Mouse (Mus musculus) cortical plate, adult 2 months (tissue): ENCODE results near the gene Mplkip. TPM values are rescaled to one million over a fixed set of nuclear protein-coding genes. Genes with fewer than 3 reads are reported as not detected.

Source experiments
- H3K27ac ChIP-seq: fragments of 200-500 bp; 2 replicates; pipeline ENCODE4 v1.5.1; 2012; ENCODE audit warnings: low read length, control low read depth, inconsistent platforms; ENCODE audit not compliant: insufficient read depth
- H3K4me1 ChIP-seq: fragments of 200-500 bp; 2 replicates; pipeline ENCODE4 v1.6.1; 2011; ENCODE audit warnings: low read length; ENCODE audit not compliant: control insufficient read depth, insufficient read depth
- H3K4me3 ChIP-seq: fragments of 200-500 bp; 2 replicates; pipeline ENCODE4 v1.5.1; 2011; ENCODE audit warnings: mild to moderate bottlenecking, low read length, control low read depth; ENCODE audit not compliant: insufficient read depth
- CTCF ChIP-seq: fragments of 200-500 bp; IDR thresholded peaks from 2 replicates; pipeline ENCODE4 v1.5.1; 2011; ENCODE audit warnings: mild to moderate bottlenecking, control low read depth, low read length; ENCODE audit not compliant: insufficient read depth; ENCODE audit errors: extremely low read depth
- POLR2A ChIP-seq: fragments of 200-500 bp; IDR thresholded peaks from 2 replicates; pipeline ENCODE4 v1.6.1; 2011; ENCODE audit warnings: mild to moderate bottlenecking, low read length, control low read depth; ENCODE audit not compliant: insufficient read depth; ENCODE audit errors: extremely low read depth
- polyA plus RNA-seq: library from polyadenylated mRNA; depleted of rRNA; stranded (reverse); fragments of >200 nt; gene quantifications from 2 replicates; pipeline ENCODE4 v1.2.3, GENCODE M21; 2012; rRNA removed

Gene Mplkip
- polyA plus RNA-seq, 1 experiment: 6.7 TPM

DNA sequence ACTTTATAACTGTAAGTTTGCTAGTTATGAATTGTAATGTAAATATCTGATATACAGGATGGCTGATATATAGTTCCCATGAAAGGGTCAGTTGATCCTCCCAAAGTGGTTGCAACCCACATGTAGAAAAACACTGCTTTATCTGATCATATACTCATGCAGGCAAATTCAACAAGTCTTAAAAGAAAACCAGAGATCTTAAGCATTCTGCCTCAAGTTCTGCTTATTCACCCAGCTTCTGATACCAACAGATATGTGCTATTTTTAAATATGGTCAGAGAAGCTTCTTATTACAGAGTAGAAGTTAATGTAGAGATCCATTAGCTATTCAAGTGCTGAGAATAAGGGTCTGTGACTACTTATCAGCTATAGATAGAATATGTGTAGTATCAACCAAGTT is 6.3 kb downstream of the Mplkip start:
- no peak overlapping the region for H3K4me3 ChIP-seq
- no peak overlapping the region for H3K27ac ChIP-seq
- TF ChIP-seq POLR2A: no peak
- TF ChIP-seq CTCF: no peak
- no peaks in the 10 kb centered on the region for H3K4me1 ChIP-seq

- Histone ChIP-seq H3K27ac (no peak overlapping the region), H3K4me3 (no peak overlapping the region), H3K4me1 (no peaks in the 10 kb centered on the region)
- TF ChIP-seq POLR2A (no peak), CTCF (no peak)
Observed at GRCm38 (mm10) chr13:17702311-17702710, 7.3 kb downstream of the Mplkip start.

GRCm38 (mm10) chr13:17705188-17705826 is 10.3 kb downstream of the Mplkip start:
- Histone ChIP-seq H3K4me1 (no peaks in the 10 kb centered on the region; the same call in 1 of the 2 replicates), H3K27ac (no peak overlapping the region), H3K4me3 (no peak overlapping the region)
- no peak for TF ChIP-seq CTCF
- TF ChIP-seq POLR2A: no peak

GRCm38 (mm10) chr13:17708784-17709311 is 13.9 kb downstream of the Mplkip start:
- TF ChIP-seq POLR2A (no peak), CTCF (no peak)
- H3K27ac ChIP-seq: no peak overlapping the region

DNA sequence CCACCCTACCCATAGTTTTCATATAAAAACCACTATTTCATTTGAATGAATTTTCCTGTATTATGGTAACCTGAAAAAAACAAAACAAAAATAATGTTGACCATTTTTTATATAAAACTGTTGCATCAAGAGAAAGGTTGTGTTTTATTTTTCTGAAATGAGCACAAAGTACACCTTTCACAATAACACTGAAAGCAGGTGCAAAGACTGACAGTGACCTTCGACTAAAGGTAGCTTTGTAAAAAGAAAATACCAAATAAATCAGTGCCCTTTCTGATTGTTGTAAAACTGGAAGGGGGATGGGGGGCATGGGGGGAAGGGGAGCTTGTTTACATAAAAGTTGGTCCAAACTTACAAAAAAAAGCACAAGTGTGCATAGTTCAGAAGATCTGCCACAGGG is 22.4 kb downstream of the Mplkip start:
- no peak overlapping the region for H3K4me3 ChIP-seq
- no peaks in the 10 kb centered on the region for H3K4me1 ChIP-seq
- TF ChIP-seq CTCF (no peak), POLR2A (no peak)
- H3K27ac ChIP-seq: no peak overlapping the region

More at GRCm38 (mm10) chr13:17708784-17709311, 13.9 kb downstream of the Mplkip start:
- H3K4me3 ChIP-seq: no peak overlapping the region
- no peaks in the 10 kb centered on the region; the same call in 1 of the 2 replicates for H3K4me1 ChIP-seq

DNA sequence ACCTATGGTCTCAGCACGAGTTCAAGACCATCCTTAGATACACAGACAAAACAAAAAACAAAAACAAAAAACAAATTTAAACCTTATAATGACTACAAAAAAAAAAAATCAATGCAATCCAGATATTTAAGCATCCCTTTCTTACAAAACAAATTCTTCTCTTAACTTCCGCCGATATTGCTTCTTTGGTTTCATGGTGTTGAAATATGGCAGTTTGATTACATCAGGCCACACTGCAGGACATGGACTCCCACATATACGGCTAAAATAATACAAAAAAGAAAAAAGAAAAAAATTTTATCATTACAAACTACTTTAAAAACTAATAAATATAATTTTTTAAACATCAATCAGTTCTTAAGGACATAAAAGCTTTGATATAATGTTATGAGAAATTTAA is 32.9 kb downstream of the Mplkip start:
- Histone ChIP-seq H3K27ac (no peak overlapping the region), H3K4me1 (no peaks in the 10 kb centered on the region), H3K4me3 (no peak overlapping the region)
- no peak for TF ChIP-seq CTCF
- no peak for TF ChIP-seq POLR2A

DNA sequence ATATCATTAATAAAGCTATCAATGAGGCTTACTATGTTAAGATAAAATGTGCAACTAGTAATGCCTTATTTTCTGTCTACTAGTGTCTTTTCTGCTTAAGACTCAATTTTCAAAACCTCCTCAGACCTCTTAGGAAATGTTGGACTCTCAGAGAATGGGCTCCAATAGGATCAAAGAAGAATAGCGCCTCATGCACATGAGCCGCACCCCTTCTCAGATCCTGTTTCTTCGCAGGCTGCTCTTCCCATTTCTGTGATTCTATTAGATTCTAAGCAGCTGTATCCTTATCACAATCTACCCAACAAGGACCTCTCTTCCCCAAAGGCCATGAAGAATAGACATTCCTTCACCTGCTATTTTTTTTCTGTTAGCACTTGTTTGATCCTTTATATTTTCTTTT is 33.8 kb downstream of the Mplkip start:
- H3K4me1 ChIP-seq: no peaks in the 10 kb centered on the region
- no peak overlapping the region for H3K4me3 ChIP-seq
- H3K27ac ChIP-seq: no peak overlapping the region
- no peak for TF ChIP-seq POLR2A

Other genes with a start within 250 kb of the Mplkip start
- gene Sugct, start 361 bp downstream of the Mplkip start, polyA plus RNA-seq: 4.3 and 4.5 TPM in 2 replicates
- gene Cdk13, start 109.9 kb downstream of the Mplkip start, polyA plus RNA-seq: 30.3 and 32.1 TPM in 2 replicates
- gene Rala, start 249.0 kb downstream of the Mplkip start, polyA plus RNA-seq: 51.7 and 53.6 TPM in 2 replicates